Mouse (Mus musculus) heart, embryonic 12.5 days (tissue): ENCODE data around the gene Tuba8. TPM values are rescaled to one million over a fixed set of nuclear protein-coding genes. Genes with fewer than 3 reads are reported as not detected.

Experiments
- ATAC-seq: fragments of 200-750 bp; cut with Nextera tagmentation; 2 replicates; pipeline ENCODE4 v1.8.0; 2017; ENCODE audit warnings: moderate TSS enrichment, moderate library complexity; ENCODE audit not compliant: insufficient number of reproducible peaks, low FRiP score
- H3K27ac ChIP-seq: fragments of 300-500 bp; sonication (generic); 2 replicates; pipeline ENCODE4 v1.5.1; 2016; ENCODE audit warnings: mild to moderate bottlenecking, moderate library complexity; ENCODE audit not compliant: poor library complexity, severe bottlenecking
- H3K27me3 ChIP-seq: fragments of 300-500 bp; sonication (generic); replicated peaks from 2 replicates; pipeline ENCODE4 v1.6.1; 2016; ENCODE audit warnings: mild to moderate bottlenecking, moderate library complexity
- H3K36me3 ChIP-seq: fragments of 300-500 bp; sonication (generic); 2 replicates; pipeline ENCODE4 v1.6.1; 2016; ENCODE audit warnings: mild to moderate bottlenecking, moderate library complexity
- H3K4me1 ChIP-seq: fragments of 300-500 bp; sonication (generic); replicated peaks from 2 replicates; pipeline ENCODE4 v1.6.1; 2016; ENCODE audit warnings: mild to moderate bottlenecking
- H3K4me2 ChIP-seq: fragments of 300-500 bp; sonication (generic); 2 replicates; pipeline ENCODE4 v1.6.1; 2016; ENCODE audit warnings: mild to moderate bottlenecking, moderate library complexity
- H3K4me3 ChIP-seq: fragments of 300-500 bp; sonication (generic); 2 replicates; pipeline ENCODE4 v1.5.1; 2016; ENCODE audit warnings: mild to moderate bottlenecking
- H3K9ac ChIP-seq: fragments of 300-500 bp; sonication (generic); 2 replicates; pipeline ENCODE4 v1.6.1; 2016; ENCODE audit warnings: mild to moderate bottlenecking, moderate library complexity
- H3K9me3 ChIP-seq: fragments of 300-500 bp; sonication (generic); replicated peaks from 2 replicates; pipeline ENCODE4 v1.6.1; 2016; ENCODE audit warnings: mild to moderate bottlenecking, moderate library complexity
- WGBS: fragments of 180-500 bp; shearing (Covaris S2); methylation state at CpG from one replicate; pipeline ENCODE4 v1.1.7; 2016; 5-methylcytosine and 5-hydroxymethylcytosine counted together
- polyA plus RNA-seq: library from polyadenylated mRNA; unstranded; fragments of >200 nt; fragmentation: Nextera tagmentation; extraction: Ambion mirVana; gene quantifications from 2 replicates; pipeline ENCODE4 v1.2.1, GENCODE M21; 2016

The Tuba8 gene
- 0.42 and 0.55 TPM in 2 replicates for polyA plus RNA-seq

DNA sequence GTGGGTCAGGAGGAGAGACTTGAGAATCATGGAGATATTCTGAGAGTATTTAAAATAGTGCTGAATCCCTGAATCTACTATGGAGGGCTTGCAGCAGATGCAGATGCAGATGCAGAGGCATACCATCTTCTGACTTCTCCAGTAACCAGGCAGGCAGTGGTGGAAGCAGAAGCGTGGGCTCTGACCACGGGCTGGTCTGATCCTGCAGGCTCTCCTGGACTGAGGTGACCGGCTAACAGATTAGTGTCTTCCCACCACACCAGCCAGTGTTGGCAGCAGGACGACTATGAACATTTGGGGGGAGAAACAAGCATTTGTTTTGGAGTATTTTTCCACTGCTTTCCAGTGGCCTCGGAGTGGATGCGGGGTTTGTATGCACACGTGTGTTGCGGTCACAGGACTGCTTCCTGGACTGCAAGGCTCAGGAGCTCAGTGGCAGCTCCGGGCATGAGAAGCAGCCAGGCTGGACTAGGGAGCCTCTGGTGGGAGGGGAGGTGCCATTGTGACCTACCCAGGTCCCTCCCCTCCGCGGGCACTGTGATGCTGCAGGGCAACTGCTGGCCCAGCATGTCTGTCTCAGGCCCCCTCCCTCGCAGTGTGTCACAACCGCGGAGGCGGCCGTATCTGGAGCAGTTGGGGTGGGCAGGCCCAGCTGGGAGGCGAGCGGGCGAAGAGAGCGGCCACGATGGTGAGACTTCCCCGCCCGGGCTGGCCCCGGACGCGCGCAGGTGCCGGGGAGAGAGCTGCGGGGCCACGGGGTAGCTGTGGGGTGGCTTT, at the start of gene Tuba8:
Gene Tuba8, plus strand, starts transcription at position 548 of the 777 bp plus-strand sequence.
- Histone ChIP-seq H3K4me1 (peaks cover 25% of the 10 kb centered on the region), H3K4me3 (peak within 1 kb of the TSS; percentile 50), H3K27me3 (peaks cover 37% of the 10 kb centered on the region), H3K27ac (no peak within 1 kb of the TSS), H3K36me3 (no peaks in the 10 kb centered on the region), H3K9me3 (0 out of 2 replicates have a peak, but pooled peaks cover 9% of the 10 kb centered on the region), H3K9ac (peak within 1 kb of the TSS; percentile 61), H3K4me2 (peak within 1 kb of the TSS; percentile 89)
- peak; percentile 70 for ATAC-seq
- 4% methylated on average over 30 of the region's 30 CpGs for WGBS

DNA sequence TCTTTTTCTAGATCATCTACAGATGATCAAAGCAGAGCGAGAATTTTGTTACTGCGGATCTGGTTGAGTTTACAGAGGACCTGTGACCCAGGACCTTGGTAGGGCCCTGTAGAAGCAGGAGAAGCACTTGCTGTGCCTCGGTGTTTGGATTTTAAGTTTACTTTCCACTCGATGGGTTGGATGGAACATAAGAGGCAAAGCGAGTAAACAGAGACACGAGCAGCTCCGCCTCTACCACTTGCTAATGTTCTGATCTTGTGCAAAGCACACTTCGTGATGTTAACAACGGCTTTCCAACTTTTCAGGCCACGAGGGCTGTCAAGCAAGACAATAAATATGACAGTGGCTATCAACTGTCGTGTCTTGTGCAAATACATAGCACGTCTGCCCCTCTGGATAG, 47.9 kb upstream of the Tuba8 start:
- Histone ChIP-seq H3K9me3 (no peaks in the 10 kb centered on the region), H3K4me3 (no peak overlapping the region), H3K27ac (no peak overlapping the region), H3K9ac (no peak overlapping the region), H3K27me3 (no peaks in the 10 kb centered on the region), H3K4me1 (peaks cover 28% of the 10 kb centered on the region), H3K4me2 (no peak overlapping the region), H3K36me3 (no peaks in the 10 kb centered on the region)
- 81% methylated on average over 12 of the region's 12 CpGs for WGBS
- ATAC-seq = no peak

DNA sequence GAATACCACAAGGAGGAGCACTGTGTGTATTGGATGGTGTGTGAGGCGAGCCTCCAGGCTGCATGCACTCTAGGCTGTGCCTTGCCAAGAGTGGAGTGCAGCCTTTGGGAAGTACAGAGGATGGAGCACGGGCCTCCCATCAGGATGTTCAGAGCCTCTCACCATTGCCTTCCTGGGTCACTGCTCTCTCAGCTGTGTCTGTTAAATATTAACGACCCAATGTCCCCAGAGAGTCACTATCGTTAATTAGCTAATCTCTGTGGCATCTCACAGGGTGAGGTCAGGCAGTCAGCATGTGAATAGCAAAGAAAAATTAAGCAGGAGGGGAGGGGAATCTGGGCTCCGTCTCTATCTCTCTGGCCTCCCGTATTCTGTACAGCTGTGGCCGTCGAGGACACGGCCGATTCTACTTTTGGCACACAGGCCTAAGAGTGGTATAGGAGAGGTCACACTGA, 44.4 kb upstream of the Tuba8 start:
- no peaks in the 10 kb centered on the region for H3K9me3 ChIP-seq
- no peak overlapping the region for H3K4me2 ChIP-seq
- H3K4me3 ChIP-seq = no peak overlapping the region
- H3K4me1 ChIP-seq = peaks cover 19% of the 10 kb centered on the region
- H3K27me3 ChIP-seq = no peaks in the 10 kb centered on the region
- H3K9ac ChIP-seq = no peak overlapping the region
- no peak overlapping the region for H3K27ac ChIP-seq
- WGBS = 37% methylated on average over 10 of the region's 10 CpGs
- H3K36me3 ChIP-seq = no peaks in the 10 kb centered on the region
- ATAC-seq = no peak

GRCm38 (mm10) chr6:121167381-121167975, 43.0 kb upstream of the Tuba8 start:
- no peaks in the 10 kb centered on the region for H3K36me3 ChIP-seq
- H3K27ac ChIP-seq = no peak overlapping the region
- H3K9ac ChIP-seq = no peak overlapping the region
- H3K27me3 ChIP-seq = no peaks in the 10 kb centered on the region
- H3K9me3 ChIP-seq = no peaks in the 10 kb centered on the region
- H3K4me3 ChIP-seq = no peak overlapping the region
- no peak for ATAC-seq
- H3K4me1 ChIP-seq = peaks cover 21% of the 10 kb centered on the region
- WGBS = 69% methylated on average over 7 of the region's 7 CpGs
- no peak overlapping the region for H3K4me2 ChIP-seq

DNA sequence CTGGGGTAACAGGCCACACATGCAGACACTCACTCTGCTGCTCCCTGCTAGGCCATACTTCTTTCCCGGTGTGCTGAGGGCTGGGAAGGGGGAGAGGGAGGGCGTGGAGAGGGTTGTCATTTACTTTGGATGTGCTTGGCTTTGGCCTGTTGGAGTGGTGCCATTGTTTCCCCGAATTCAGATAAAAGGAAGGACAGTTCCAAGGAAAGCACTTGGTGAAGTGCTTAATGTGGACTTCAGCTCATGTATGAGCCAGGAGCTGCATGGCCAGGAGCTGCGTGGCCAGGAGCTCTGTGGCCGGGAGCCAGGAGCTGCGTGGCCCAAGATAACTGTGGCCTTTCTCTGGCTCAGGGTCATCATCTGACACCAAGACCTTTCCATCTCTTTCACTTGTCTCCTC, 39.4 kb upstream of the Tuba8 start:
- peak overlapping the region; percentile 29; the same call in 1 of the 2 replicates for H3K27ac ChIP-seq
- 0 out of 2 replicates have a peak, but pooled peaks have one; percentile 33 for ATAC-seq
- H3K4me1 ChIP-seq = peaks cover 26% of the 10 kb centered on the region
- H3K4me2 ChIP-seq = no peak overlapping the region
- no peaks in the 10 kb centered on the region for H3K9me3 ChIP-seq
- 57% methylated on average over 6 of the region's 6 CpGs for WGBS
- no peaks in the 10 kb centered on the region for H3K27me3 ChIP-seq
- no peaks in the 10 kb centered on the region for H3K36me3 ChIP-seq
- H3K9ac ChIP-seq = no peak overlapping the region
- no peak overlapping the region for H3K4me3 ChIP-seq

DNA sequence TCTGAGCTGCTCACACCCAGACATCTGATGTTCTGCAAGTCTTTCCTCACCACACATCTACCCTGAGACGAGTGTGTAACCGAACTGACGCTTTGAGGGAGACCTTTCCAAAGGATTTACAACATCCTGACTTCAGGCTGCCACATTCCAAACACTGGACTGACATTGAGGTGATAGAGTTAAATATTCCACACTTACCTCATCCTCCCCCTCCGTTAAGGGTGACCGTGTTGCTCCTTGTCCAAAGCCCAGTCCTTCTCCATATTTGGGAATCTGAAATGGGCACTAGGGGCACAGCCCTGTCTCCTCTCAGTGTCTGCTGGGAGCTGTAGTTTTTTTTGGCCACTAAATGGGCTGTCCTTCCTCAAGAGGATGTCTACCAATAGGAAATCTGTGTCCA, 37.0 kb upstream of the Tuba8 start:
- Histone ChIP-seq H3K9ac (peak overlapping the region; percentile 55; the same call in 1 of the 2 replicates), H3K27me3 (no peaks in the 10 kb centered on the region), H3K4me3 (no peak overlapping the region), H3K4me2 (peak overlapping the region; percentile 36), H3K4me1 (peaks cover 29% of the 10 kb centered on the region), H3K36me3 (no peaks in the 10 kb centered on the region), H3K9me3 (no peaks in the 10 kb centered on the region), H3K27ac (peak overlapping the region; percentile 91)
- 21% methylated on average over 5 of the region's 5 CpGs for WGBS
- ATAC-seq = peak; percentile 65

DNA sequence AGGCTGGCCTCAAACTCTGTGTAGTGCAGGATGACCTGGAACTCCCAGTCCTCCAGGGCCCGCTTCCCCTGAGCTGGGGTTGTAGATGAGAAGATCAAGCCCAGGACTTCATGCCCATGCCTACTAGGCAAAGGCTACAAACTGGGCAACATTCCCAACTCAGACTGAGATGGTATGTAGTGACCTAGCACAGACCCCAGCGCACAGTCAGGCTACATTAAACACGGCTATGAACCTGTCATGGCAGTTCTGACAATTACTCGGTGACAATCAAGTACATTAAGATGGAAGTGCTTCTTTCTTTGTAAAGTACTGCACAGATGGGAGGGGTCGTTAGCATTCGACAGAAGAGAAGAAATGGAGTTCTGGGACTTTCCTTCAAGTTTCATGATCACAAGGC, 35.7 kb upstream of the Tuba8 start:
- Histone ChIP-seq H3K9ac (no peak overlapping the region), H3K27ac (no peak overlapping the region), H3K4me3 (no peak overlapping the region), H3K27me3 (no peaks in the 10 kb centered on the region), H3K4me1 (peaks cover 32% of the 10 kb centered on the region), H3K9me3 (no peaks in the 10 kb centered on the region), H3K36me3 (no peaks in the 10 kb centered on the region), H3K4me2 (no peak overlapping the region)
- no peak for ATAC-seq
- WGBS = 90% methylated on average over 6 of the region's 6 CpGs

GRCm38 (mm10) chr6:121176011-121176730, 34.3 kb upstream of the Tuba8 start:
- WGBS = 40% methylated on average over 14 of the region's 14 CpGs
- Histone ChIP-seq H3K36me3 (no peaks in the 10 kb centered on the region), H3K27ac (no peak overlapping the region), H3K9me3 (no peaks in the 10 kb centered on the region), H3K4me2 (no peak overlapping the region), H3K4me3 (no peak overlapping the region), H3K27me3 (no peaks in the 10 kb centered on the region), H3K4me1 (peaks cover 24% of the 10 kb centered on the region), H3K9ac (no peak overlapping the region)
- no peak for ATAC-seq

- H3K9ac ChIP-seq = no peak overlapping the region
These were observed 33.8 kb upstream of the Tuba8 start for GRCm38 (mm10) chr6:121176731-121177098.

GRCm38 (mm10) chr6:121177118-121177708, 33.3 kb upstream of the Tuba8 start:
- WGBS = 82% methylated on average over 7 of the region's 7 CpGs
- H3K27ac ChIP-seq = no peak overlapping the region
- H3K9me3 ChIP-seq = no peaks in the 10 kb centered on the region
- no peak overlapping the region for H3K4me2 ChIP-seq
- H3K36me3 ChIP-seq = no peaks in the 10 kb centered on the region
- no peak overlapping the region for H3K9ac ChIP-seq
- ATAC-seq = no peak
- H3K4me1 ChIP-seq = peaks cover 23% of the 10 kb centered on the region
- no peaks in the 10 kb centered on the region for H3K27me3 ChIP-seq
- no peak overlapping the region for H3K4me3 ChIP-seq

More at GRCm38 (mm10) chr6:121176731-121177098, 33.8 kb upstream of the Tuba8 start:
- no peak for ATAC-seq
- 66% methylated on average over 4 of the region's 4 CpGs for WGBS
- Histone ChIP-seq H3K4me2 (no peak overlapping the region), H3K4me3 (no peak overlapping the region), H3K27ac (no peak overlapping the region), H3K4me1 (peaks cover 23% of the 10 kb centered on the region), H3K36me3 (no peaks in the 10 kb centered on the region), H3K27me3 (no peaks in the 10 kb centered on the region), H3K9me3 (no peaks in the 10 kb centered on the region)
